Mouse (Mus musculus): ENCODE results near the gene Ror1. TPM values are rescaled to one million over a fixed set of nuclear protein-coding genes. Genes with fewer than 3 reads are reported as not detected.

Gene Ror1
- polyA plus RNA-seq (2015; fragmentation: Nextera tagmentation; extraction: Ambion mirVana) = 5.5 and 6.4 TPM in 2 replicates

DNA sequence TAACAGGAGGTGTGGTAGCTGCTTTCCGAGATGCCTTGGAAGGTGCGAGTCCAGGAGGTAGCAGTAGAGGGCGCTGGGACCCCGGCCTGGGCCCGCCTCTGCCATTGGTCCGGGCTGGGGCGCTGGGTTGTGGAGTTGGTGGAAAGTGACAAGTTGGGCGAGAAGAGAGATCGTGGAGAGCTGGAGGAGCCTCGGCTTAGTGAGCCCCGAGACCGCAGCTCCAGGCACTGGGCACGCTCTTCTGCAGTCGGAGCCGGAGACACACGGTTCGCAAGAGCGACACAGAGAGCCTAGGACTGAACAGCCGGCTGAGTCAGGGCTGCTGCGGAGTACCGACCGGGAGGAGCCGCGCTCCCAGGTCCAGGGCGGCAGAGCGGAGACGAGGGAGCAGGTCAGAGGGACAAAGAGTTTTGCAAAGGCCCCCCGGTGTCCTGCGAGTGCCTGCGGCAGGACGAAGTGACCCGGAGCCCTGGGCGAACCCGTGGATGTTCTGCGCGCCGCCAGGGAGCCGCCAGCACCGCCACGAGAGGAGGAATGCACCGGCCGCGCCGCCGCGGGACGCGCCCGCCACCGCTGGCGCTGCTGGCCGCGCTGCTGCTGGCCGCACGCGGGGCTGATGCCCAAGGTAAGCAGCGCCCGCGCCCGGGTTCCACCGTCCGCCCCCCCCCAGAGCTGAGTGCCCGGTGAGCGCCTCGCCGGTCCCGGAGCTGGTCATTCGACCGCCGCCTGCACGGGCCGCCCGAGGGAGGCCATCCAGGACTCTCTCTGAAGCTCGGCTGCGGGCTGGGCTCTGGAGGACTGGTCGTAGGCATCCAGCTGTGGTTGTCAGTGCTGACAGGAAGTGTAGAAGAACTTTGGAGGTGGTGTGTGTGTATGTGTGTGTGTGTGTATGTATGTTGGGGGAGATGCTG, at the start of gene Ror1:
Gene Ror1, plus strand, starts transcription at position 107 of the 911 bp plus-strand sequence.
- no peaks in the 10 kb centered on the region for H3K27me3 ChIP-seq (ENCODE audit: control insufficient read depth, insufficient read depth, low read length)
- H3K36me3 ChIP-seq (ENCODE audit: control insufficient read depth, insufficient read depth, low read length) = no peaks in the 10 kb centered on the region
- peaks cover 9% of the 10 kb centered on the region for H3K4me1 ChIP-seq (ENCODE audit: control insufficient read depth, insufficient read depth, low read length)
- ATAC-seq (ENCODE audit: insufficient read depth, low FRiP score) = peak; percentile 89
- peak within 1 kb of the TSS; percentile 89 for H3K27ac ChIP-seq (ENCODE audit: low read length)
- H3K9ac ChIP-seq (ENCODE audit: low read length) = peak within 1 kb of the TSS; percentile 86
- under 1% methylated on average over 66 of the region's 76 CpGs for WGBS
- H3K9me3 ChIP-seq (replicated peaks; ENCODE audit: control insufficient read depth, low read length) = no peaks in the 10 kb centered on the region
- peak within 1 kb of the TSS; percentile 71 for H3K4me2 ChIP-seq (ENCODE audit: low read depth, low read length)
- peak within 1 kb of the TSS; percentile 66 for H3K4me3 ChIP-seq (replicated peaks; ENCODE audit: low read length)

DNA sequence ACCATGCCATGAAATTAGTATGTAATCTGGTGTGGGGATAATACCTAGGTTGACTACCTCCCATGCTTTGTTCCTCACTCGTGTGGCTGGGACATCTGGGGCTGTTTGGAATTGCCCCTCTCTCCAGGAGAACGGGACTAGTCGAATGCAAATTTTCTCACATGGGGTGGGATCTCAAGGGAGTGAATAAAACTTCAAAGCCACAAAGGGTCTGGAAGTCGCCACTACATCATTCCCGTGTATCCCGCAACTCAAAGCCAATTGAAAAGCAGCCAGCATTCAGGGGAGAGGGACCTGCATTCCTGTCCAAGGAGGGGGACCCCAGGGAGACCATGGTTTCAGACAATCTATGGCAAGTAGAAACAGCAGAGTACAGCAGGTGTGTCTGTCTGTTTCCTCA, 48.5 kb upstream of the Ror1 start:
- Histone ChIP-seq H3K27me3 (ENCODE audit: control insufficient read depth, insufficient read depth, low read length) (no peaks in the 10 kb centered on the region), H3K27ac (ENCODE audit: low read length) (no peak overlapping the region), H3K9me3 (replicated peaks; ENCODE audit: control insufficient read depth, low read length) (no peaks in the 10 kb centered on the region), H3K4me2 (ENCODE audit: low read depth, low read length) (no peak overlapping the region), H3K9ac (ENCODE audit: low read length) (no peak overlapping the region), H3K36me3 (ENCODE audit: control insufficient read depth, insufficient read depth, low read length) (no peaks in the 10 kb centered on the region), H3K4me3 (replicated peaks; ENCODE audit: low read length) (no peak overlapping the region), H3K4me1 (ENCODE audit: control insufficient read depth, insufficient read depth, low read length) (peaks cover 11% of the 10 kb centered on the region; the same call in 1 of the 2 replicates)
- ATAC-seq (ENCODE audit: insufficient read depth, low FRiP score) = no peak
- 51% methylated on average over 6 of the region's 6 CpGs for WGBS

DNA sequence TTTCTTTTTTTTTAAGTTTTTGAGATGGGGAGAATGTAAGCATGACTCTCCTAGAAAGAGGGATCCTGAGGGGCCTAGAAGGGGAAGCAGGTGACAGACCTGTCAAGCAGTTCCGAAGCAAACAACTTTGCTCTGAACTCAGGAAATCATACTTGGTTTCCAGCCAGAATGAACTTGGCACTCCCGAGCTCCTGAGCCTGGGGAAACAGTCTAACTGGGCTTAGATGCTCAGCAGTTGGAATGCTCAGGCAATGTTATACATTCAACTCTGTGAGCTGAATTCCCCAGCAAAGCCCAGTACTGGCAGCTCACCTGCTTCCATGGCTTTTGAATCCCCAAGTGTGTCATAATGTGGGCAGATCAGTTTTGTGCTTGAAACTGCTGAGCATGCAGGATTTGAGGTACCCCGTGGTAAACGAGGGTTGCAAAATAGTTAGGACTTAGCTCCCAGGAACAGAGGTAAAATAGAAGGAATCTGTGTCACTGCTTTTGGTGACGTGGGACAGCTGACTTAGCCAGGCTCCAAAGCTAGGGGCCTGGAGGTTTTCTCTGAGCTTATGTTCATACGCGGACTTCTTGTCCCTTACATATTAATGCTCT, 47.1 kb upstream of the Ror1 start:
- H3K4me1 ChIP-seq (ENCODE audit: control insufficient read depth, insufficient read depth, low read length) = peaks cover 11% of the 10 kb centered on the region; the same call in 1 of the 2 replicates

DNA sequence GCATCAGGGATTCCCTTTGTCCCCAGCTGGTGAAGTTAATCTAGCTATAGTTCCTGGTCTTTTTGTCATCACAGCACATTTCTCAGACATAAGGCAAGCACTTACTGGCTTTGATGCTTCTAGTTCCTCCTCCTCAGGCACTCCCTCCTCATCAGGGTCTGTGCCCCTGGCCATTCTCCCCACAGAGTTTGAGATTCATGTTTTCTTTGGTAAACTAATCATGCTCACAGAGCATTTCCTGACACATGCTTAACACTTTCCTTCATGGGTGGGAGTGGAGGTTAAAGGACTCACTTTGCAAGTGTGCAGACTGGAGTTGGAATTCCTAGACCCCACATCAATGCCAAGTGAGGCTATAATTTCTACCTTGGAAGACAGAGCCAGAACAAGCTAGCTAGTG, 43.8 kb upstream of the Ror1 start:
- Histone ChIP-seq H3K4me2 (ENCODE audit: low read depth, low read length) (no peak overlapping the region), H3K4me3 (replicated peaks; ENCODE audit: low read length) (no peak overlapping the region), H3K27ac (ENCODE audit: low read length) (no peak overlapping the region), H3K27me3 (ENCODE audit: control insufficient read depth, insufficient read depth, low read length) (no peaks in the 10 kb centered on the region), H3K4me1 (ENCODE audit: control insufficient read depth, insufficient read depth, low read length) (peaks cover 13% of the 10 kb centered on the region), H3K9ac (ENCODE audit: low read length) (no peak overlapping the region), H3K36me3 (ENCODE audit: control insufficient read depth, insufficient read depth, low read length) (no peaks in the 10 kb centered on the region), H3K9me3 (replicated peaks; ENCODE audit: control insufficient read depth, low read length) (no peaks in the 10 kb centered on the region)
- ATAC-seq (ENCODE audit: insufficient read depth, low FRiP score) = no peak

More for the DNA sequence above, 47.1 kb upstream of the Ror1 start:
- H3K27me3 ChIP-seq (ENCODE audit: control insufficient read depth, insufficient read depth, low read length) = no peaks in the 10 kb centered on the region
- peak overlapping the region; percentile 26; the same call in 1 of the 2 replicates for H3K27ac ChIP-seq (ENCODE audit: low read length)
- no peaks in the 10 kb centered on the region for H3K36me3 ChIP-seq (ENCODE audit: control insufficient read depth, insufficient read depth, low read length)
- 37% methylated on average over 7 of the region's 7 CpGs for WGBS
- no peak overlapping the region for H3K9ac ChIP-seq (ENCODE audit: low read length)
- no peaks in the 10 kb centered on the region for H3K9me3 ChIP-seq (replicated peaks; ENCODE audit: control insufficient read depth, low read length)
- ATAC-seq (ENCODE audit: insufficient read depth, low FRiP score) = no peak; the same call in 1 of the 2 replicates
- H3K4me2 ChIP-seq (ENCODE audit: low read depth, low read length) = no peak overlapping the region
- no peak overlapping the region for H3K4me3 ChIP-seq (replicated peaks; ENCODE audit: low read length)

DNA sequence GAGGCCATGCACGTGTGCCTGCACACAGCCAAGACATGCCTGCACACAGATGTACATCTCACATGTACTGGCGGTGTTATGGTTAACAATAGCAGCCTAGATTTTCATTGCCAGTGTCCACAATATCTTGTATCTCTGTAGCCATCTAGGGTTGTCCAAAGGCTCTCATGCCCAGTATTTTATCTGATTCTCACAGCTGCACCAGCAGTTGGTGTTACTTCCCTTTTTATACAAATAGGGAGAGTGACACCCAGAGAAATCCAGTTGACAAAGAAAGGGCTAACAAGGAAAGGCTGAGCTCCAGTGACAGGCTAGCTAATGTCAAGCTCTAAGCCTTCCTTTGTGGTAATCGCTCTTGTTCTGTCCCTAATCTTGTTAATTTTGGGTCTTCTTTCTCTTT, 43.3 kb upstream of the Ror1 start:
- WGBS = 65% methylated on average over 3 of the region's 3 CpGs
- Histone ChIP-seq H3K4me2 (ENCODE audit: low read depth, low read length) (no peak overlapping the region), H3K4me1 (ENCODE audit: control insufficient read depth, insufficient read depth, low read length) (peaks cover 13% of the 10 kb centered on the region), H3K27ac (ENCODE audit: low read length) (no peak overlapping the region), H3K9ac (ENCODE audit: low read length) (no peak overlapping the region), H3K4me3 (replicated peaks; ENCODE audit: low read length) (no peak overlapping the region), H3K27me3 (ENCODE audit: control insufficient read depth, insufficient read depth, low read length) (no peaks in the 10 kb centered on the region), H3K36me3 (ENCODE audit: control insufficient read depth, insufficient read depth, low read length) (no peaks in the 10 kb centered on the region), H3K9me3 (replicated peaks; ENCODE audit: control insufficient read depth, low read length) (no peaks in the 10 kb centered on the region)
- no peak for ATAC-seq (ENCODE audit: insufficient read depth, low FRiP score)

DNA sequence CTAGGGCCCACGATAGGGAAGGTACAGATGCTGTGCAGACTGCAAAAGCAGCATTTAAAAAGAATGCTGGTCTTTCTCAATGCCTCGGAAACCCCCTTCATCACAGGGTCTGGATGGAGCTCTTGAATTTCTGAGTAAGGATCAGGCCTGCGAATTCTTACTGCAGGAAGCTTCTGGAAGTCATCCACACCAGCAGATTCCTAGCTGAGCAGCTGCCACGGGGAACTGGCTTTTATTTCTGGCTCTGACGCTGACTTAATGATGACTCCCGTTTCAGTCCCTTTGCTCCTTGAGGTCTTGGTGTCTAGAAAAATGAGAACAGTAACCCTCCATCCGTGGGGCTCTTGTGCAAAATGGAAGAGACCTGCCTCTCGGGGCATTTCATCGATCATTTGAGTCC, 39.5 kb upstream of the Ror1 start:
- H3K9ac ChIP-seq (ENCODE audit: low read length) = no peak overlapping the region; the same call in 1 of the 2 replicates
- no peak overlapping the region for H3K4me3 ChIP-seq (replicated peaks; ENCODE audit: low read length)
- no peaks in the 10 kb centered on the region for H3K9me3 ChIP-seq (replicated peaks; ENCODE audit: control insufficient read depth, low read length)
- peak overlapping the region; percentile 49; the same call in 1 of the 2 replicates for H3K27ac ChIP-seq (ENCODE audit: low read length)
- no peaks in the 10 kb centered on the region for H3K36me3 ChIP-seq (ENCODE audit: control insufficient read depth, insufficient read depth, low read length)
- H3K27me3 ChIP-seq (ENCODE audit: control insufficient read depth, insufficient read depth, low read length) = no peaks in the 10 kb centered on the region
- peaks cover 12% of the 10 kb centered on the region for H3K4me1 ChIP-seq (ENCODE audit: control insufficient read depth, insufficient read depth, low read length)
- no peak; the same call in 1 of the 2 replicates for ATAC-seq (ENCODE audit: insufficient read depth, low FRiP score)
- H3K4me2 ChIP-seq (ENCODE audit: low read depth, low read length) = no peak overlapping the region
- WGBS = 42% methylated on average over 9 of the region's 9 CpGs

DNA sequence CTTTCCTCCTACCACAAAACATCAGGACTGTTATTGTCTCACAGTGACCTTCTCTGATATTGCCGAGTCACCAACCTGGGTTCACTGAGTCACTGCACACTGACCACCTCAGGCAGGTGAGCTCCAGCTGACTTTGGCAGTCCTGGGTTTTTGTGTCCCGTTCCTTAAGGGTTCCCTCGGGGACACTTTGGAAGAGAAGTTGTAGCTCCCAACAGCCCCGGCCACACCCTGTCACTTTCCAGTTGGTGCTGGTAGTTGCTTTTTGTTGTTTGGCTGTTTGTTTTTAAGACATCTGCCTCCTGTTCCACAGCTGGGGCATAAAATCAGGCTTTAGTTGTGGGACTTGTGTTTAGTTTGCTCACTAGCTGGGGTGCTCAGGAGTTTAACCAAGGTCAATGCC, 39.1 kb upstream of the Ror1 start:
- H3K9ac ChIP-seq (ENCODE audit: low read length) = no peak overlapping the region
- H3K9me3 ChIP-seq (replicated peaks; ENCODE audit: control insufficient read depth, low read length) = no peaks in the 10 kb centered on the region
- ATAC-seq (ENCODE audit: insufficient read depth, low FRiP score) = no peak
- peak overlapping the region; percentile 49; the same call in 1 of the 2 replicates for H3K27ac ChIP-seq (ENCODE audit: low read length)
- no peak overlapping the region for H3K4me2 ChIP-seq (ENCODE audit: low read depth, low read length)
- H3K27me3 ChIP-seq (ENCODE audit: control insufficient read depth, insufficient read depth, low read length) = no peaks in the 10 kb centered on the region
- 64% methylated on average over 4 of the region's 4 CpGs for WGBS
- H3K4me1 ChIP-seq (ENCODE audit: control insufficient read depth, insufficient read depth, low read length) = peaks cover 12% of the 10 kb centered on the region
- H3K36me3 ChIP-seq (ENCODE audit: control insufficient read depth, insufficient read depth, low read length) = no peaks in the 10 kb centered on the region
- no peak overlapping the region for H3K4me3 ChIP-seq (replicated peaks; ENCODE audit: low read length)

DNA sequence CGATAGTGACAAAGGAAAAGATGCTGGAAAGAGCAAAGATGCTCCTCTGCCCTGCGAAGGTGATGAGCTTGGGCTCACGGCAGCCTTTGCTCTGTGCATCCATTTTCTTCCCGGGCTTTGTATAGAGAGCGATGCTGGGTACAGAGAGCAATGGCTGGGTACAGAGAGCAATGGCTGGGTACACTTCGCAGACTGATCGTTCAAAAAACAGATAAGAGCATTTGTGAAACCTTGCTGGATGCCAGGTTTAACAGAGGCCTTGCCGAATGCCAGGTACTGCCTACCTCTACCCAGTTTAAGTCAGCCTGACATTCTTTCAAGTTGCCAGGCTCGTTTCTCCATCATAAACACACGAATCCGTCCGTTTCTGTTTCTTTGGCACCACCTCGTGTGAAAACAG, 38.2 kb upstream of the Ror1 start:
- Histone ChIP-seq H3K9ac (ENCODE audit: low read length) (no peak overlapping the region), H3K27me3 (ENCODE audit: control insufficient read depth, insufficient read depth, low read length) (no peaks in the 10 kb centered on the region), H3K4me3 (replicated peaks; ENCODE audit: low read length) (no peak overlapping the region), H3K4me2 (ENCODE audit: low read depth, low read length) (no peak overlapping the region), H3K36me3 (ENCODE audit: control insufficient read depth, insufficient read depth, low read length) (no peaks in the 10 kb centered on the region), H3K27ac (ENCODE audit: low read length) (no peak overlapping the region), H3K4me1 (ENCODE audit: control insufficient read depth, insufficient read depth, low read length) (peaks cover 12% of the 10 kb centered on the region), H3K9me3 (replicated peaks; ENCODE audit: control insufficient read depth, low read length) (no peaks in the 10 kb centered on the region)
- ATAC-seq (ENCODE audit: insufficient read depth, low FRiP score) = no peak
- 81% methylated on average over 13 of the region's 13 CpGs for WGBS

DNA sequence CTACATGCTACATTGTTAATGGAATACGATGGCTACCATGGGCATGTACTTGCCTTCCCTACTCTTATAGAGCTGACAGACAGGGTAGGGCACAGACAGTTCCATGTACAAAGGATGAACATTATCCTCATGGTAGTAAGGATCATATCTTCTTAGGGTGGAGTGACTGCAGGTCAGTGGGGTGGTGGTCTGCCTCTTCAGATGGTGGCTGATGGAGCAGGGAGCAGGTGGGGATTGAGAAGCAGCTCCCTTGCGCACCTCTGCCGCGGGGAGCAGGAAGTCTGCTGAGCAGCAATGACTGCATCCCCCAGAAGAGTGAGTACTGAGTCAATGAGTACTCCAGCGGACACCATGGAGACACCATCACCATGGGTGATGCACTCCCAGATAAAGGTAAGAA, 37.0 kb upstream of the Ror1 start:
- 93% methylated on average over 5 of the region's 5 CpGs for WGBS
- H3K27ac ChIP-seq (ENCODE audit: low read length) = no peak overlapping the region
- ATAC-seq (ENCODE audit: insufficient read depth, low FRiP score) = no peak

More for the DNA sequence above, 37.0 kb upstream of the Ror1 start:
- H3K27me3 ChIP-seq (ENCODE audit: control insufficient read depth, insufficient read depth, low read length) = no peaks in the 10 kb centered on the region
- H3K4me3 ChIP-seq (replicated peaks; ENCODE audit: low read length) = no peak overlapping the region
- no peak overlapping the region for H3K4me2 ChIP-seq (ENCODE audit: low read depth, low read length)
- H3K9ac ChIP-seq (ENCODE audit: low read length) = no peak overlapping the region
- H3K36me3 ChIP-seq (ENCODE audit: control insufficient read depth, insufficient read depth, low read length) = no peaks in the 10 kb centered on the region
- no peaks in the 10 kb centered on the region for H3K9me3 ChIP-seq (replicated peaks; ENCODE audit: control insufficient read depth, low read length)
- H3K4me1 ChIP-seq (ENCODE audit: control insufficient read depth, insufficient read depth, low read length) = peaks cover 12% of the 10 kb centered on the region

All from stomach, embryonic 16.5 days (tissue).